Mouse (Mus musculus): ENCODE measurements around the gene Krtap12-1. TPM values are rescaled to one million over a fixed set of nuclear protein-coding genes. Genes with fewer than 3 reads are reported as not detected.
"Not testable (repeated sequence)": the region's sequence is repeated elsewhere in the genome, so short reads cannot be mapped to it uniquely, and the experiment has no call there.

Gene Krtap12-1
- not detected in 2 replicates for polyA plus RNA-seq (2015; fragmentation: Nextera tagmentation; extraction: Ambion mirVana)

DNA sequence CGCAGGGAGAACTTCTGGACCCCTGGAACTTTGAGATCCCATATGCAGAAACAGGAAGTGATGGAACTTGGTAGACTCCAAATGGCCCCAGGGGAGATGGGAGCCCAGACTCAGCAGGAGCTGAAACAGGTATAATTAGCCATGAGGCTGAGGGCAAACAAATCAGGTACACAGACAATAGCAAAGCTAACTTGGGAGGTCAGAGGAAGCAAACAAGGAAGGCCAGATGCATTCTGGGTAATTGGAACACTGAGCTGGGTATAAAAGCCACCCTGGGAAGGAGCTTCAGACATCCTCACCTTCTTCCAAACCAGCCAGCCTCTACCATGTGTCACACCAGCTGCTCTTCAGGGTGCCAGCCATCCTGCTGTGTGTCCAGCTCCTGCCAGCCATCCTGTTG is at the start of gene Krtap12-1:
TSS of gene Krtap12-1 (plus strand) at position 301 of the 400 bp plus-strand sequence.
- H3K36me3 ChIP-seq; H3K4me1 ChIP-seq; H3K9ac ChIP-seq; H3K9me3 ChIP-seq (replicated peaks); ATAC-seq (replicated peaks; ENCODE audit: low FRiP score); H3K4me2 ChIP-seq; H3K27me3 ChIP-seq; H3K4me3 ChIP-seq (replicated peaks); H3K27ac ChIP-seq: not testable (repeated sequence)
- WGBS, result 78% methylated on average over 1 of the region's 1 CpGs

GRCm38 (mm10) chr10:77670710-77671109 is 49.7 kb upstream of the Krtap12-1 start:
- Histone ChIP-seq H3K4me1 (no peaks in the 10 kb centered on the region), H3K4me3 (replicated peaks) (no peak overlapping the region), H3K4me2 (no peak overlapping the region), H3K36me3 (no peaks in the 10 kb centered on the region), H3K27ac (no peak overlapping the region), H3K9ac (no peak overlapping the region), H3K9me3 (replicated peaks) (no peaks in the 10 kb centered on the region), H3K27me3 (peaks cover 5% of the 10 kb centered on the region)
- ATAC-seq (replicated peaks; ENCODE audit: low FRiP score), result no peak
- WGBS, result 80% methylated on average over 4 of the region's 4 CpGs

GRCm38 (mm10) chr10:77671519-77671918 is 48.9 kb upstream of the Krtap12-1 start:
- no peaks in the 10 kb centered on the region for H3K4me1 ChIP-seq
- H3K27ac ChIP-seq, result no peak overlapping the region
- H3K27me3 ChIP-seq, result peaks cover 13% of the 10 kb centered on the region
- H3K9me3 ChIP-seq (replicated peaks), result no peaks in the 10 kb centered on the region
- ATAC-seq (replicated peaks; ENCODE audit: low FRiP score), result no peak
- no peak overlapping the region for H3K9ac ChIP-seq
- H3K4me3 ChIP-seq (replicated peaks), result no peak overlapping the region
- H3K36me3 ChIP-seq, result no peaks in the 10 kb centered on the region
- 67% methylated on average over 4 of the region's 4 CpGs for WGBS
- H3K4me2 ChIP-seq, result no peak overlapping the region

- Histone ChIP-seq H3K27me3 (peaks cover 36% of the 10 kb centered on the region), H3K9ac (no peak overlapping the region)
Observed at GRCm38 (mm10) chr10:77673765-77674164, 46.6 kb upstream of the Krtap12-1 start.

DNA sequence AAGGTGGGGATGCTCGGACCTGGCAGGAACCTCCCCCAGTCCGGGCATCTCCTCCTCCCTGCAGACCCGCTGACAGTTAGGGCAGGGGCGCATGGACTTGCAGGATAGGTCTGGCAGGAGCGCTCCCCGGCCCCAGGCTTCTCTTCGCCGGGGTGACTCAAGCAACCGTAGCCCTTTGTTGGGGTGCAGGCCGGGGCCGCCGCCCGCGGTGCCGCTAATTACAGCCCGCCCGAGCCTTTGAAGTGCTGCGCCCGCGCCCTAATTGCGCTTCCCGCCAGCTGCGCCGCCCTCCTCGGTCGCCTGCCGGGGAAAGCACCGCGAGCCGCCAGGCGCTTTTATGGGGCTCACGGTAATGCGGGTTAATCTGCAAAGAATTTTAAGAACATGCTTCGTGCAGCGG is 42.8 kb upstream of the Krtap12-1 start:
- peaks cover 13% of the 10 kb centered on the region for H3K4me1 ChIP-seq
- H3K9ac ChIP-seq, result no peak overlapping the region
- no peaks in the 10 kb centered on the region for H3K9me3 ChIP-seq (replicated peaks)
- H3K4me2 ChIP-seq, result peak overlapping the region; percentile 67
- ATAC-seq (replicated peaks; ENCODE audit: low FRiP score), result no peak
- 0% methylated on average over 35 of the region's 35 CpGs for WGBS
- no peak overlapping the region for H3K27ac ChIP-seq
- H3K36me3 ChIP-seq, result no peaks in the 10 kb centered on the region
- peaks cover 63% of the 10 kb centered on the region for H3K27me3 ChIP-seq
- H3K4me3 ChIP-seq (replicated peaks), result peak overlapping the region; percentile 36

More at GRCm38 (mm10) chr10:77673765-77674164, 46.6 kb upstream of the Krtap12-1 start:
- no peaks in the 10 kb centered on the region for H3K9me3 ChIP-seq (replicated peaks)
- no peak overlapping the region for H3K27ac ChIP-seq
- no peaks in the 10 kb centered on the region for H3K36me3 ChIP-seq
- H3K4me1 ChIP-seq, result peaks cover 13% of the 10 kb centered on the region
- 55% methylated on average over 13 of the region's 13 CpGs for WGBS
- H3K4me2 ChIP-seq, result no peak overlapping the region
- ATAC-seq (replicated peaks; ENCODE audit: low FRiP score), result no peak
- no peak overlapping the region for H3K4me3 ChIP-seq (replicated peaks)

- Histone ChIP-seq H3K9me3 (replicated peaks) (no peaks in the 10 kb centered on the region), H3K27ac (no peak overlapping the region), H3K4me3 (replicated peaks) (no peak overlapping the region), H3K4me2 (no peak overlapping the region), H3K36me3 (no peaks in the 10 kb centered on the region), H3K4me1 (peaks cover 19% of the 10 kb centered on the region), H3K9ac (no peak overlapping the region), H3K27me3 (peaks cover 83% of the 10 kb centered on the region)
- no peak for ATAC-seq (replicated peaks; ENCODE audit: low FRiP score)
- WGBS, result 82% methylated on average over 7 of the region's 7 CpGs
Observed at GRCm38 (mm10) chr10:77682994-77683393, 37.4 kb upstream of the Krtap12-1 start.

GRCm38 (mm10) chr10:77684181-77684580 is 36.2 kb upstream of the Krtap12-1 start:
- no peaks in the 10 kb centered on the region for H3K36me3 ChIP-seq
- no peak overlapping the region for H3K4me2 ChIP-seq
- H3K9me3 ChIP-seq (replicated peaks), result no peaks in the 10 kb centered on the region
- H3K4me3 ChIP-seq (replicated peaks), result no peak overlapping the region
- no peak overlapping the region for H3K27ac ChIP-seq
- peaks cover 15% of the 10 kb centered on the region for H3K4me1 ChIP-seq
- ATAC-seq (replicated peaks; ENCODE audit: low FRiP score), result no peak
- no peak overlapping the region for H3K9ac ChIP-seq
- H3K27me3 ChIP-seq, result peaks cover 80% of the 10 kb centered on the region
- WGBS, result 39% methylated on average over 8 of the region's 8 CpGs

DNA sequence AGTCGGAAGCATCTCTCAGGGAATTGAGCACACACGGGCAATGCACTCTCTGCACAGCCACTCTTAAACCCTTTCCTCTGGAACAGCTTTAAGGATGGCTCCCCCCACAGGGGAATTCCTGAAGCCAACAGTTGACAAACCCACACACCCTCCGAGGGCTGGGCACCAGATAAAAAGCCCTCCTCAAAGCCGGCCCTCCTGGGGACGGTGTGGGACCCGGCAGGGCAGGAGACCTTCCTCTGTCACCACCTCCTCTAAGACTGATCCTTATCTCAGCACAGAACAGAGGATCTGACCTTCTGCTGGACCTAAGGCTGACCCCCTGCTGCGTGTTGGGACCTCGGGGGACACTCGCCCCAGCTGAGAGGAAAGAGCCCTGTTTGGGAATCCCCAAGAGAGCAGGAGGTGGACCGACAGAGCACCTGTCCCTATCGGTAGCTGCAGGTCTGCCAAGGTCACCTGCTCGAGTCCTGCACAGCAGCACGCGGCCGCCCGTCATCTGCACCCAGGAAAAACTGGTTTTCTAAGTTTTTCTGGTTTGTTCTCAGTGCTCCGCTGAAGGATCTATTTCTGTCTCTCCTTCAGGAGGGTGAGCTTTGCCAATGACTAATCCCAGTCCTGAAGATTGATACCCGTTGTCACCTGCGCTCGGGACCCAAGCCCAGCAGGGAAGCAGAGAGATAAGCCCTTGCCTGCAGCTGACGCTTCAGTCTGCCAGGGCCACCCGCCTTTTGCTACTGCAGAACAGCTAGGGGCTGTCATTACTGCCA is 34.3 kb upstream of the Krtap12-1 start, which contains the start of gene Tspear:
TSS of gene Tspear (plus strand) at position 675 of the 770 bp plus-strand sequence.
- no peak within 1 kb of the TSS for H3K4me3 ChIP-seq (replicated peaks)
- peaks cover 15% of the 10 kb centered on the region for H3K4me1 ChIP-seq
- no peak within 1 kb of the TSS for H3K9ac ChIP-seq
- ATAC-seq (replicated peaks; ENCODE audit: low FRiP score), result peak; percentile 18; the same call in 1 of the 2 replicates
- peaks cover 65% of the 10 kb centered on the region for H3K27me3 ChIP-seq
- no peaks in the 10 kb centered on the region for H3K36me3 ChIP-seq
- H3K27ac ChIP-seq, result no peak within 1 kb of the TSS
- no peak within 1 kb of the TSS for H3K4me2 ChIP-seq
- H3K9me3 ChIP-seq (replicated peaks), result no peaks in the 10 kb centered on the region
- WGBS, result 7% methylated on average over 22 of the region's 22 CpGs

DNA sequence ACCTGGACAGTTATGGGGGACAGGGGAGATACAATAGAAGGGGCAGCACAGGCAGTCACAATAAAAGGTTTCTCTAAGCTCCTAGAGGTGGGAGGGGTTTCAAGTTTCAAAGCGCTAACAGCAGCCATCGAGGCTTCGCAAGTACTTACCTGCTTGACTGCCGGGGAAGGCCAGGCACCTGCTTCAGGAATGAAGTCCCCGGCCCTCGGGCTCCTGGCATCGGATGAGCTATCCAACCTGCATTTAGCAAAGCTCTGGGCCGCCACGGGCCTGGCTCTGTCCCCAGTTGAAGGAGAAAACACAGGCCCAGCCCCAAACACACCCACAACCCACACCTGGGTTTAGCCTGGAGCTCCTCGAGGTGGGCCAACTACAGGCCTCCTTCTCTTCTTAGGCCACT is 33.4 kb upstream of the Krtap12-1 start:
- no peaks in the 10 kb centered on the region for H3K36me3 ChIP-seq
- no peaks in the 10 kb centered on the region for H3K9me3 ChIP-seq (replicated peaks)
- no peak overlapping the region for H3K4me3 ChIP-seq (replicated peaks)
- ATAC-seq (replicated peaks; ENCODE audit: low FRiP score), result no peak
- 14% methylated on average over 10 of the region's 10 CpGs for WGBS
- H3K4me2 ChIP-seq, result no peak overlapping the region
- H3K27me3 ChIP-seq, result peaks cover 60% of the 10 kb centered on the region
- peaks cover 15% of the 10 kb centered on the region for H3K4me1 ChIP-seq
- H3K9ac ChIP-seq, result no peak overlapping the region
- H3K27ac ChIP-seq, result no peak overlapping the region

DNA sequence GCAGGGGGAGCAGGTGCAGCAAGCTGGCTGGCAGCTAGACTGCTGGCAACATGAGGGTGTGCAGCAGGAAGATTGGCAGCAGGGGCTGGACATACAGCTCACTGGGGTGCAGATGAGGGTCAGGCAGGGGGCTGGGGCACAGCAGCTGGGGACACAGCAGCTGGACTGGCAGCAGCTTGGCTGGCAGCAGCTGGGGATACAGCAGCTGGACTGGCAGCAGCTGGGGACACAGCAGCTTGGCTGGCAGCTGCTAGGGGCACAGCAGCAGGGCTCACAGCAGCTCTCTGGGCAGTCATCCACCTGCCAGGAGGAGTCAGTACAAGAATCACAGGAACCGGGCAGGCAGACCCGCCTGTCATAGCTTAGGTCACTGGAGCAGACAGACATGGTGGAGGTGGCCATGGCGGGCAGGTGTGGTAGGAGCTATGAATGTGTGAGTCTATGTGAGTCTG is 30.0 kb upstream of the Krtap12-1 start, which contains the start of gene Gm19402:
TSS of gene Gm19402 (minus strand) at position 402 of the 452 bp plus-strand sequence.
- not testable (repeated sequence) for H3K9ac ChIP-seq; ATAC-seq (replicated peaks; ENCODE audit: low FRiP score); H3K9me3 ChIP-seq (replicated peaks); H3K27ac ChIP-seq; H3K4me3 ChIP-seq (replicated peaks); H3K36me3 ChIP-seq; H3K4me2 ChIP-seq
- Histone ChIP-seq H3K4me1 (peaks cover 12% of the 10 kb centered on the region), H3K27me3 (peaks cover 35% of the 10 kb centered on the region)
- 64% methylated on average over 3 of the region's 3 CpGs for WGBS

DNA sequence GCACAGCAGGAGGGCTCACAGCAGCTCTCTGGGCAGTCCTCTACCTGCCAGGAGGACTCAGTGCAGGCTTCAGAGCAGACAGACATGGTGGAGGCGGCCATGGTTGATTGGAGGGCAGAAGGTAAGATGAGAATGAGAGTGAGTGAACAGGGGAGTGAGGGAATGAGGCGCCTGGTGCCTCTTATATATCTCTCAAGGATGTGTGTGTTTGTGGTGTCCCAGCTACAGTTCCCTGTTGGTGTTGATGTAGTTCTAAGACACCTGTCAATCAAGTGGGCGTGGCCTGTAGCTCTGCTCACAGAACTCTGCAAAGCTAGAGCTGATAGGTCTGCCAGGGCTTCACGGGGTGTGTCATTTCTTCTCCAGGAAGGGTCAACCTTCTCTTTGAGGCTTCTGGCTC is 23.3 kb upstream of the Krtap12-1 start, which contains the start of gene Gm9508:
TSS of gene Gm9508 (minus strand) at position 101 of the 400 bp plus-strand sequence.
- WGBS, result 39% methylated on average over 4 of the region's 4 CpGs
- Histone ChIP-seq H3K4me3 (replicated peaks) (no peak within 1 kb of the TSS), H3K27ac (no peak within 1 kb of the TSS), H3K9ac (no peak within 1 kb of the TSS), H3K36me3 (no peaks in the 10 kb centered on the region), H3K4me1 (no peaks in the 10 kb centered on the region), H3K9me3 (replicated peaks) (no peaks in the 10 kb centered on the region), H3K27me3 (no peaks in the 10 kb centered on the region), H3K4me2 (no peak within 1 kb of the TSS)
- no peak for ATAC-seq (replicated peaks; ENCODE audit: low FRiP score)

DNA sequence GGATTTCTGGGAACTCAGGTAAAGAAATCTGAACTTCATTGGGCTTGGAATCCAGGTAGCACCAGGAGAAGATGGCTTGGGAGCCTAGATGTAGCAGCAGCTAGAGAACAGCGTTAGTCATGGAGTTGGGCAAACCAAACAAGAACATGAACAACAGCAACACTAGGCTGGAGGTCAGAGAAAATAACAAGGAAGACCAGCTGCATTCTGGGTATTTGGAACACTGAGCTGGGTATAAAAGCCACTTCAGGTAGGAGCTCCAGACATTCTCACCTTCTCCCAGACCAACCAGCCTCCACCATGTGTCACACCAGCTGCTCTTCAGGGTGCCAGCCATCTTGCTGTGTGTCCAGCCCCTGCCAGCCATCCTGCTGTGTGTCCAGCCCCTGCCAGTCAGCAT is 14.1 kb upstream of the Krtap12-1 start, which contains the start of gene Gm10272:
TSS of gene Gm10272 (plus strand) at position 301 of the 400 bp plus-strand sequence.
- H3K4me2 ChIP-seq, result no peak within 1 kb of the TSS
- H3K4me3 ChIP-seq (replicated peaks), result no peak within 1 kb of the TSS
- H3K27ac ChIP-seq, result no peak within 1 kb of the TSS
- no peaks in the 10 kb centered on the region for H3K27me3 ChIP-seq
- 84% methylated on average over 1 of the region's 1 CpGs for WGBS
- no peak within 1 kb of the TSS for H3K9ac ChIP-seq
- no peak for ATAC-seq (replicated peaks; ENCODE audit: low FRiP score)
- no peaks in the 10 kb centered on the region for H3K36me3 ChIP-seq
- H3K9me3 ChIP-seq (replicated peaks), result peaks cover 13% of the 10 kb centered on the region
- H3K4me1 ChIP-seq, result no peaks in the 10 kb centered on the region
